Comparison of ENCODE assay signal across 27 mouse cellular contexts in the genomic region with DNA sequence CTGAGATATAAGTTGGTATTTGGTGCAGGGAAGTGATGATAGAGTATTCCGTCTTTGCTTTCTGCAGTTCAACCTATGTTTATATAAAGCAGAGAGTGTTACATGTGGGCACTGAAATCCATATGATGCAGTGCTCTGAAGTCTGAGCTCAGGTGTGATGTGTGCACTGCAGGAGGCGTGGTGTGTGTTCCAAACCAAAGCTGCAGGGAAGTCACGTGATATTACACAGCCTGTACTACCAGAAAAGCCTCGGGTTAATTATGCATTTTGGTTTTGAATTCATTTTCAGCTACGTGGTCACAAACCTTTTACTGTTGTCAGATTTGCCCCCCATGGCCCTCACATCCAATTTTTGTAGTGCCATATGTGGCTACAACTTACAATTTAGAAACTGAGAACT. TPM values are rescaled to one million over a fixed set of nuclear protein-coding genes. Genes with fewer than 3 reads are reported as not detected.
DNase-seq lines count a peak whose midpoint lies in the region; ATAC-seq and TF ChIP-seq lines count a peak whose summit lies in the region.
"Had no signal": no experiment of that assay in that cellular context is flagged by ENCODE, and none has a peak within 500 bp of the region (broad histone marks: within the 10 kb centered on the region; RNA-seq: fewer than 3 reads in every experiment).

No protein-coding gene starts in this region.

- H3K4me1 ChIP-seq in CH12.LX (ENCODE audit: control insufficient read depth in 1 of 2, insufficient read depth in 2 of 2) (no peaks in the 10 kb centered on the region), MEL (ENCODE audit: control insufficient read depth in 1 of 2, insufficient read depth in 2 of 2, low read length in 2 of 2) (no peaks in the 10 kb centered on the region)
- H3K4me1 ChIP-seq in heart, embryonic 12.5 days (replicated peaks) = no peaks in the 10 kb centered on the region

- H3K79me2 ChIP-seq in CH12.LX (replicated peaks; ENCODE audit: control insufficient read depth, extremely low read depth, insufficient read depth, poor library complexity, severe bottlenecking) = no peaks in the 10 kb centered on the region
- no peaks in the 10 kb centered on the region for H3K79me2 ChIP-seq in MEL (ENCODE audit: control insufficient read depth, insufficient read depth, low read length, poor library complexity)

- no peaks in the 10 kb centered on the region for H3K9me3 ChIP-seq in CH12.LX (replicated peaks; ENCODE audit: low read length)
- no peaks in the 10 kb centered on the region for H3K9me3 ChIP-seq in MEL (replicated peaks; ENCODE audit: insufficient read depth, low read length)
- H3K9me3 ChIP-seq in heart, embryonic 12.5 days (replicated peaks) = 0 out of 2 replicates have a peak, but pooled peaks cover 3% of the 10 kb centered on the region
- H3K9me3 ChIP-seq: G1E had no signal

- dilution Hi-C loops in CH12.LX (cut with MboI; ENCODE audit: extremely low pct_ligation_motif_present, extremely low pct_unique_long_range_greater_than_20kb, low sequenced_read_pairs) = no loop called here

- in situ Hi-C loops in CH12.LX (cut with MboI; ENCODE audit: low pct_ligation_motif_present, low pct_unique_long_range_greater_than_20kb, low sequenced_read_pairs) = no loop called here

- H3K27me3 ChIP-seq in CH12.LX (replicated peaks) (no peaks in the 10 kb centered on the region), MEL (ENCODE audit: control insufficient read depth in 1 of 2, insufficient read depth in 2 of 2, low read length in 2 of 2) (0 out of 4 replicates have a peak, but pooled peaks cover 0 to 2% of the 10 kb centered on the region in 2 experiments)
- no peaks in the 10 kb centered on the region; the same call in none of the 2 replicates for H3K27me3 ChIP-seq in heart, embryonic 12.5 days (replicated peaks)

- H3K4me3 ChIP-seq in CH12.LX (replicated peaks in 1 of 3; ENCODE audit: low read depth in 2 of 3, low read length in 2 of 3, poor library complexity in 1 of 3) (no peak overlapping the region), MEL (ENCODE audit: control insufficient read depth in 1 of 2, insufficient read depth in 1 of 2, low read depth in 2 of 2, low read length in 2 of 2) (no peak overlapping the region)
- H3K4me3 ChIP-seq in heart, embryonic 12.5 days = no peak overlapping the region

- no peak overlapping the region; the same call in 1 of the 2 replicates for H3K4me2 ChIP-seq in CH12.LX (ENCODE audit: insufficient read depth, low read depth, poor library complexity, severe bottlenecking)
- no peak overlapping the region for H3K4me2 ChIP-seq in heart, embryonic 12.5 days

- no peak for ATAC-seq in heart, embryonic 12.5 days (ENCODE audit: insufficient number of reproducible peaks, low FRiP score)
- ATAC-seq: activated CD4-positive, CD25-positive, alpha-beta regulatory T cell, adult 4 months; CD4-positive, CD25-positive, alpha-beta regulatory T cell, adult 4 months; Patski had no signal

- H3K27ac ChIP-seq in CH12.LX (ENCODE audit: insufficient read depth, low read depth) = no peak overlapping the region
- no peak overlapping the region for H3K27ac ChIP-seq in MEL (ENCODE audit: control insufficient read depth, low read depth, low read length)
- no peak overlapping the region for H3K27ac ChIP-seq in heart, embryonic 12.5 days (ENCODE audit: poor library complexity, severe bottlenecking)

- H3K36me3 ChIP-seq in CH12.LX (replicated peaks in 1 of 2; ENCODE audit: control insufficient read depth in 1 of 2, insufficient read depth in 1 of 2, low read length in 1 of 2) = no peaks in the 10 kb centered on the region
- H3K36me3 ChIP-seq in MEL (ENCODE audit: control insufficient read depth in 1 of 2, insufficient read depth in 2 of 2, low read length in 2 of 2) = no peaks in the 10 kb centered on the region
- no peaks in the 10 kb centered on the region for H3K36me3 ChIP-seq in heart, embryonic 12.5 days
- H3K36me3 ChIP-seq: G1E had no signal

- 70% methylated on average over 5 of the region's 5 CpGs for WGBS in heart, embryonic 12.5 days

- DNase-seq in 416B (ENCODE audit: low read depth) (peak; percentile 5), CH12.LX (ENCODE audit: extremely low read depth) (no peak), MEL (ENCODE audit: low read depth, low spot score) (no peak)
- DNase-seq in urinary bladder, postnatal 14 days (ENCODE audit: low spot score) = no peak
- DNase-seq in cerebellum, adult 11-12 months = no peak
- DNase-seq: adrenal gland, adult 2 months; adrenal gland, adult 8-10 months; adrenal gland, postnatal 10 days; adrenal gland, postnatal 14 days; adrenal gland, postnatal 25 days; adrenal gland, postnatal 36 days; B cell, adult 2 months; cerebellum, adult 11 months; cerebellum, adult 18-20 months; cerebellum, adult 2 months; cerebellum, adult 8-10 months; cerebellum, adult 9-10 months; cerebellum, adult 9-11 months had no signal

- TF ChIP-seq CTCF in CH12.LX (conservative IDR thresholded peaks at IDR 0.05 in 1 of 2, IDR thresholded peaks at IDR 0.05 in 1 of 2; ENCODE audit: low read depth in 2 of 2, low read length in 2 of 2) = no peak
- no peak for TF ChIP-seq CTCF in MEL (IDR thresholded peaks at IDR 0.05 in 2 of 3, conservative IDR thresholded peaks at IDR 0.05 in 1 of 3; ENCODE audit: control insufficient read depth in 1 of 3, insufficient read depth in 1 of 3, low read depth in 2 of 3, low read length in 3 of 3, poor library complexity in 1 of 3, severe bottlenecking in 1 of 3)

- H3K9ac ChIP-seq in CH12.LX (ENCODE audit: insufficient read depth, low read depth) (no peak overlapping the region), MEL (ENCODE audit: control insufficient read depth, low read depth, low read length, poor library complexity, severe bottlenecking) (no peak overlapping the region)
- no peak overlapping the region for H3K9ac ChIP-seq in heart, embryonic 12.5 days

- TF ChIP-seq EP300 in CH12.LX (IDR thresholded peaks at IDR 0.05; ENCODE audit: low read length) = no peak
- no peak for TF ChIP-seq EP300 in MEL (IDR thresholded peaks at IDR 0.05; ENCODE audit: low read depth in 1 of 2, low read length in 2 of 2)

- TF ChIP-seq RAD21 in CH12.LX (IDR thresholded peaks at IDR 0.05; ENCODE audit: low read depth, low read length) (no peak), MEL (IDR thresholded peaks at IDR 0.05; ENCODE audit: low read depth, low read length) (no peak)

- TF ChIP-seq POLR2A in CH12.LX (IDR thresholded peaks at IDR 0.05; ENCODE audit: low read depth, low read length) (no peak), MEL (IDR thresholded peaks at IDR 0.05; ENCODE audit: control insufficient read depth in 1 of 2, insufficient read depth in 1 of 2, low read depth in 1 of 2, low read length in 2 of 2, poor library complexity in 1 of 2) (no peak)

TF ChIP-seq in CH12.LX, 34 proteins besides CTCF, POLR2A, EP300 and RAD21 (continues in another document):
- TF ChIP-seq ETS1 (conservative IDR thresholded peaks at IDR 0.05; ENCODE audit: low read depth, low read length) = no peak
- no peak for TF ChIP-seq CHD1 (IDR thresholded peaks at IDR 0.05; ENCODE audit: low read depth, low read length)
- TF ChIP-seq IRF4 (IDR thresholded peaks at IDR 0.05; ENCODE audit: low read depth, low read length) = no peak
- TF ChIP-seq USF1 (IDR thresholded peaks at IDR 0.05; ENCODE audit: low read depth, low read length) = peak; percentile 35; the same call in 1 of the 2 replicates
- peak; percentile 52; the same call in 1 of the 2 replicates for TF ChIP-seq BHLHE40 (IDR thresholded peaks at IDR 0.05; ENCODE audit: low read depth, low read length)
- no peak for TF ChIP-seq PAX5 (IDR thresholded peaks at IDR 0.05; ENCODE audit: low read length)
- no peak for TF ChIP-seq ZC3H11A (IDR thresholded peaks at IDR 0.05; ENCODE audit: low read depth, low read length)
- TF ChIP-seq JUN (IDR thresholded peaks at IDR 0.05; ENCODE audit: insufficient read depth, low read depth, low read length) = no peak
- no peak for TF ChIP-seq POLR2AphosphoS2 (IDR thresholded peaks at IDR 0.05; ENCODE audit: low read depth, low read length)
- no peak for TF ChIP-seq MAX (IDR thresholded peaks at IDR 0.05; ENCODE audit: low read length)
- no peak for TF ChIP-seq E2F4 (IDR thresholded peaks at IDR 0.05; ENCODE audit: insufficient replicate concordance, low read depth, low read length)
- TF ChIP-seq SIN3A (IDR thresholded peaks at IDR 0.05; ENCODE audit: low read length) = no peak
- TF ChIP-seq ZMIZ1 (IDR thresholded peaks at IDR 0.05; ENCODE audit: low read depth, low read length) = no peak
- TF ChIP-seq JUND (conservative IDR thresholded peaks at IDR 0.05; ENCODE audit: low read depth, low read length) = no peak

TF ChIP-seq in MEL, 35 proteins besides CTCF, POLR2A, EP300 and RAD21:
- no peak for TF ChIP-seq JUND (IDR thresholded peaks at IDR 0.05; ENCODE audit: low read depth, low read length)
- peak; percentile 35; the same call in 1 of the 2 replicates for TF ChIP-seq USF1 (IDR thresholded peaks at IDR 0.05; ENCODE audit: low read depth, low read length)

RNA-seq across cellular contexts. Expression of a gene that starts 40.3 kb away (rescaled TPM):
- not detected in 2 replicates for total RNA-seq in CH12.LX (2012; rRNA removed)
- total RNA-seq in CH12.LX (2014; rRNA removed) = not detected in 2 replicates
- polyA plus RNA-seq in CH12.LX (2012; ENCODE audit: insufficient read length, low read depth) = not detected in 2 replicates
- total RNA-seq in MEL (2012; rRNA removed) = not detected in 2 replicates
- not detected for polyA plus RNA-seq in MEL (2012; ENCODE audit: insufficient read depth in 1 of 2, insufficient read length in 2 of 2, low read depth in 1 of 2, low replicate concordance in 2 of 2, missing spikeins in 1 of 2)
- polyA plus RNA-seq in heart, embryonic 12.5 days (2016; fragmentation: Nextera tagmentation; extraction: Ambion mirVana) = not detected in 2 replicates
- total RNA-seq: adrenal gland, adult 18-20 months; adrenal gland, adult 2 months; adrenal gland, adult 8-10 months; adrenal gland, postnatal 10 days; adrenal gland, postnatal 14 days; adrenal gland, postnatal 25 days; adrenal gland, postnatal 36 days; adrenal gland, postnatal 4 days; ES-E14; G1E had no signal
- polyA plus RNA-seq: activated CD4-positive, CD25-positive, alpha-beta regulatory T cell, adult 4 months; adrenal gland, adult 2 months; C2C12; CD4-positive, CD25-positive, alpha-beta regulatory T cell, adult 4 months; Patski had no signal
